In genomic region chr12:3791257-3791656, GRCm38 (mm10) we compare ENCODE assay signal across 8 mouse cellular contexts. TPM values are rescaled to one million over a fixed set of nuclear protein-coding genes. Genes with fewer than 3 reads are reported as not detected.
DNase-seq lines count a peak whose midpoint lies in the region; ATAC-seq lines count a peak whose summit lies in the region.

No protein-coding gene starts in this region.

- no peaks in the 10 kb centered on the region for H3K36me3 ChIP-seq in heart, embryonic 13.5 days
- no peaks in the 10 kb centered on the region for H3K36me3 ChIP-seq in hindbrain, embryonic 14.5 days (replicated peaks; ENCODE audit: control insufficient read depth, insufficient read depth)
- H3K36me3 ChIP-seq in midbrain, embryonic 12.5 days: no peaks in the 10 kb centered on the region

- no peak for ATAC-seq in heart, embryonic 13.5 days (ENCODE audit: extremely low read depth, insufficient number of reproducible peaks, low FRiP score, low TSS enrichment)
- peak; percentile 11 for ATAC-seq in activated CD4-positive, CD25-positive, alpha-beta regulatory T cell, adult 4 months
- no peak for ATAC-seq in hindbrain, embryonic 14.5 days (ENCODE audit: low FRiP score)
- ATAC-seq in midbrain, embryonic 12.5 days (ENCODE audit: low FRiP score, low read depth): no peak

- H3K27ac ChIP-seq in heart, embryonic 13.5 days (replicated peaks): no peak overlapping the region
- no peak overlapping the region for H3K27ac ChIP-seq in hindbrain, embryonic 14.5 days
- no peak overlapping the region for H3K27ac ChIP-seq in midbrain, embryonic 12.5 days (replicated peaks)

- H3K4me1 ChIP-seq in heart, embryonic 13.5 days: peaks cover 36% of the 10 kb centered on the region
- H3K4me1 ChIP-seq in hindbrain, embryonic 14.5 days (replicated peaks; ENCODE audit: control insufficient read depth, insufficient read depth, low read length): peaks cover 10% of the 10 kb centered on the region
- peaks cover 30% of the 10 kb centered on the region for H3K4me1 ChIP-seq in midbrain, embryonic 12.5 days

- intact Hi-C loops in heart, postnatal 14 days (cut with DNase I): loop anchor here (10.0 kb wide), 1 partner anchor 216 kb away; the partner anchor contains the start of gene Dtnb

- 0 out of 2 replicates have a peak overlapping the region, but pooled peaks have one; percentile 17 for H3K9ac ChIP-seq in heart, embryonic 13.5 days
- peak overlapping the region; percentile 32; the same call in 1 of the 2 replicates for H3K9ac ChIP-seq in hindbrain, embryonic 14.5 days
- H3K9ac ChIP-seq in midbrain, embryonic 12.5 days (replicated peaks): no peak overlapping the region

- H3K4me2 ChIP-seq in heart, embryonic 13.5 days: peak overlapping the region; percentile 80
- H3K4me2 ChIP-seq in hindbrain, embryonic 14.5 days (replicated peaks): peak overlapping the region; percentile 61
- peak overlapping the region; percentile 54 for H3K4me2 ChIP-seq in midbrain, embryonic 12.5 days (replicated peaks)

- DNase-seq in heart, postnatal 14 days: no peak
- DNase-seq in hindbrain, embryonic 14.5 days (ENCODE audit: low spot score): no peak
- DNase-seq in retina, embryonic 14.5 days (ENCODE audit: low spot score): no peak
- DNase-seq in layer of hippocampus, postnatal 25 days (ENCODE audit: extremely low spot score in 1 of 2, low spot score in 1 of 2): no peak
- no peak for DNase-seq in lung, postnatal 14 days

- H3K27me3 ChIP-seq in heart, embryonic 13.5 days (replicated peaks): no peaks in the 10 kb centered on the region
- H3K27me3 ChIP-seq in hindbrain, embryonic 14.5 days (ENCODE audit: control insufficient read depth, insufficient read depth, low read length): no peaks in the 10 kb centered on the region
- H3K27me3 ChIP-seq in midbrain, embryonic 12.5 days: peaks cover 16% of the 10 kb centered on the region

- peak overlapping the region; percentile 55 for H3K4me3 ChIP-seq in heart, embryonic 13.5 days
- H3K4me3 ChIP-seq in hindbrain, embryonic 14.5 days (replicated peaks; ENCODE audit: low read length): peak overlapping the region; percentile 25
- no peak overlapping the region for H3K4me3 ChIP-seq in midbrain, embryonic 12.5 days

- WGBS in heart, embryonic 13.5 days: 45% methylated on average over 7 of the region's 7 CpGs
- WGBS in hindbrain, embryonic 14.5 days: 55% methylated on average over 7 of the region's 7 CpGs
- WGBS in midbrain, embryonic 12.5 days: 62% methylated on average over 7 of the region's 7 CpGs

- no peaks in the 10 kb centered on the region for H3K9me3 ChIP-seq in heart, embryonic 13.5 days
- no peaks in the 10 kb centered on the region for H3K9me3 ChIP-seq in hindbrain, embryonic 14.5 days (ENCODE audit: control insufficient read depth, low read length)
- H3K9me3 ChIP-seq in midbrain, embryonic 12.5 days: no peaks in the 10 kb centered on the region

RNA-seq across cellular contexts. Expression of gene Dnmt3a, which starts 14.6 kb away (rescaled TPM):
- 94.2 and 108 TPM in 2 replicates for polyA plus RNA-seq in heart, embryonic 13.5 days (2015; fragmentation: Nextera tagmentation; extraction: Ambion mirVana)
- total RNA-seq in heart, postnatal 14 days (2021): 100 to 1,000 TPM; 118 to 122 TPM
- polyA plus RNA-seq in activated CD4-positive, CD25-positive, alpha-beta regulatory T cell, adult 4 months (2017; shearing (Covaris generic)): 10 to 100 TPM; 17.9 to 22.9 TPM
- polyA plus RNA-seq in hindbrain, embryonic 14.5 days (2014; fragmentation: Nextera tagmentation; extraction: Ambion mirVana): 61.9 and 62.1 TPM in 2 replicates
- 137 and 143 TPM in 2 replicates for polyA plus RNA-seq in midbrain, embryonic 12.5 days (2016; fragmentation: Nextera tagmentation; extraction: Ambion mirVana)
- 100 to 1,000 TPM in 1 of 2 experiments, 10 to 100 TPM in 1; 91.4 to 116 TPM for total RNA-seq in layer of hippocampus, postnatal 25 days (2021)
